Mouse (Mus musculus) telencephalon, adult 2 months (tissue): ENCODE data around the gene Ndufs8.

Experiments
- DNase-seq: peaks from one replicate; pipeline ENCODE4 v3.0.0-alpha.2; 2011; ENCODE audit warnings: low read depth, low spot score

Ndufs8 gene

DNA sequence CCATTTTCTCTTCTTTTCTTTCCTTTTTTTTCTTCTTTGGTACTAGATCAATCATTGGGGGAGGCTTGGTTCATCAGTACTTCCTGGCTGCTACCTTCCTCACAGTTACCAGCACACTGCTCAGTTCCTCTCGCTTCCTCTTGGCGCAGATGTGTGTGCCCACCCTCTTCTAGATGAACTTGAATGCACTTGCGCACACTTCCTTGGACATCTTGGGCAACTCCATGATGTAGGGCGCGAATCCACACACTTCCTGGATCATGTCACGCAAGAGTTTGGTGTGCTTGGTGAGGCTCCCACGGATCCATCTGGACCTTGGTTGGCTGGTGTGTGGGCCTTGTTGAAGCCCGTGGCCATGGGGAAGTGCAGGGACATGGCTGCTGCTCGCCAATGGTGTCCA is 19.1 kb upstream of the Ndufs8 start:
- no peak for DNase-seq

DNA sequence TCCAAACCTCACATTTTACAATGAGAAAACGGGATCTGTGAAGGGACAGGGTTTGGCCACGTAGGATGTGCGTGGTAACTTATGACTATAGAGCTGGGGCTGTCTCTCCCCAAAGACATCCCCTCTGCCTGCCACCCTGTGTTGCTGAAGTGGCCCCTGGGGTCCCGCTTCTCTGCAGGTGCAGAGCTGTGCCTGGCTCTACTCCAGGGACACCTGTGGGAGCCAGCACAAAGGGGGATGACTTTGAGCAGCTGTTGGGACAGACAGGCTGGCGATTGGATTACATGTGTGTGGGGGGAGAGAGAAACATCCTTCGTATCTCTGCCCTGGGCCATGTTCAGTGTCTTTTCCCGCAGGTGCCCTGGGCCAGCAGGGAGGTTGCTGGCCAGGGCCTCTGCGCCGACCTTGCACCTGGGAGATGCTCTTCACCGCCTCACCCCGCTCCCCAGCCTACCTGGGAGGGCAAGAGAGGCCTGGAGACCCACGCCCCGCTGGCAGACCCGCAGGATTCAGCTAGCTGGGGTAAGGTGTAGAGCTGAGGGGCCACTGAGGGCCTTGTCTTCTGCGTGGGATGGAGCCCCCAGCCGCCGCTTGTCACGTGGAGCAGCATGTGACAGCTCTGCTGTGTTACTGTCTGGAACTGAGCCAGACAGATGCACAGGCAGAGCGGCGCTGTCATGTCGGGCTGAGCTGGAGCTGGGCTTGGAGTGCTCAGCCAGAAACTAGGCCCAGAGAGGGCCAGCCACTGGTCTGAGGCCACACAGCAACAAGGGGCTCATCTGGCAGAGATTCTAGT is 17.9 kb upstream of the Ndufs8 start:
- DNase-seq, result no peak

DNA sequence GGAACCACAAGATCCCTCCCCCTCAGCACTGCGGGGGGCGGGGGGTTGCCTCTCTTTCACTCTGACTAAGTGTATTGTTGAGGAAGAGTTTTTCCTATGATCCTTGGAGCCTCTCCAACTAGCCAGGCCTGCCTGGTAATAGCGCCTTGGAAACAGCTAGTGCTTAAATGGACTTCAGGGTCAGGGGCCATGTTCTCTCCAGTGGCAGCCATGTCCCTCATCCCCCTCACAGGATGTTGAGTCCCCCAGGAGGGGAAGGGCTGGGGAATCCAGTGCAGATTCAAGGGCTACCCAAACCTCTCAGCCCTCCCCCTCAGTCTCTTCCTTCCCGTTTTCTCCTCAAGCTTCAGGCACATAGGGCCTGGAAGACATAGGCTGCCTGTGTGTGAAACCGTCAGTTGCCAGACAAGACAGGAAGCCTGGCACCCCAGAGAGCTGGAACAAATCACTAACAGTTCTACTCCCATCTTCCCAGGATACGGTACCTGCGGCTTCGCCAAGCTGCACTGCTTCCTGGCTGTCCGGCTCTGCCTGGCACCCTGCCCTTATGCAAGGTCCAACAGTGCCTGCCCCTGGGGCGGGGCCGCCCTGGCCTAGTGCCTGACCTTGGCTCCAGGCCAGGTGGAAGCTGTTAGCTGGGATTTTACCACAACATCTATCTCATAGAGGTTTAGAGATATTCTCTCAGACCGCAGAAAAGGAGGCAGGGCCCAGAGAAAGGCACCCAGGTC is 16.8 kb upstream of the Ndufs8 start, which contains the start of gene Aldh3b1:
TSS of gene Aldh3b1 (minus strand) at position 598 of the 731 bp plus-strand sequence.
- DNase-seq, result no peak

DNA sequence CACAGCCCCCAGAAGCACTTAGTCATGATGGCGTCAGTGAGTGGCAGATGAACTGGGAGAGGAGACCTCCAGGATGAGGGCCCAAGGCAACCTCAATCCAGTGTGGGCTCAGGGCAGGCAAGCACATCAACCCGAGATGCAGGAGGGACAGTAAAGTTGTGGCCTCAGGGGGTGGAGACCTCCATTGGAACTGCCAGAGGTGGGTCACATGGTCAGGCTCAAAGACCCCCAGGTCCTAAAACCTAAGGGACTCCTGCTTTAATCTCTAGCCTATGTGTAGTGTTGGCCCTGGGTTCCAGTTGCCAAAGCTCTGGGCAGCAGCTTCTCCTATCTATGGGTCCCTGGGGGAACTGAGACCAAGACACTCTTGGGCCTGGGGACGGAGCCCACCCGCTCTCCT is 16.2 kb upstream of the Ndufs8 start:
- no peak for DNase-seq

DNA sequence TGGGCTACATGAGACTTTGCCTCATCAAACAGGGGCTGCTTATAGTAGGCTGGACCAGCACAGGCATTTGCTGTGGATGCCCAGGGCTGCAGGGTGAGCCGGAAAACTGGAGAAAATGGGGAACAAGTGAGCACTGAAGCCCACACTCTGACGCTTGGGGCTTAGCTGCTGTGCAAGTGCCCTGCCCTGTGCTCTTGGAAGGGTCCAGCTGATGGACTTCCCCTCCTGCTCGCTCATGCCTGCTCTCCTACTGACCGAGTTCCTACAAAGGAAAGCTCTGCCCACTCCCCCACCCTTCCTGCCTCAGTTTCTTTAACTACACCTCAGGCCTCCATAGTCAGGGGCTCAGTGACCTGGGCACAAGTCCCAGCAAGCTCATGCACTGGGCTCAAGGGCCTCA is 15.4 kb upstream of the Ndufs8 start:
- DNase-seq, result no peak

DNA sequence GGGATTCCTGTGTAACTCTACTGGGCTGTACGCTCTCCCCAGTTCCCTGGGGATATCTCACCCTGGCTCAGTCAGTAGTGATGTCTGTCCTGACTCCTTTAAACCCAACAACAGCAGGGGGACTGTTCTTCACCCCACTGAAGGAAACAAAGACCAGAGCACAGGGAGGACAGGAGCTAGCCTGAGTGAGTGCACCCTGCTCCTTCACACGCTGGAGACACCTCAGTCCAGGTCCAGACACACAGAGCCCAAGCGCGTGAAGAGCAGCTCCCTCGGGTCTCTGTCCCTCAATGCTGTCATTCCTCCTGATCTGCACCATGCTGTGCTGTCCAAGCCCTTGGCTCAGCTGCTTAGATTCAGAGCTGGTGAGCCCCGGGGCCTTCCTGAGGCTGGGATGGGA is 14.1 kb upstream of the Ndufs8 start:
- DNase-seq, result no peak

DNA sequence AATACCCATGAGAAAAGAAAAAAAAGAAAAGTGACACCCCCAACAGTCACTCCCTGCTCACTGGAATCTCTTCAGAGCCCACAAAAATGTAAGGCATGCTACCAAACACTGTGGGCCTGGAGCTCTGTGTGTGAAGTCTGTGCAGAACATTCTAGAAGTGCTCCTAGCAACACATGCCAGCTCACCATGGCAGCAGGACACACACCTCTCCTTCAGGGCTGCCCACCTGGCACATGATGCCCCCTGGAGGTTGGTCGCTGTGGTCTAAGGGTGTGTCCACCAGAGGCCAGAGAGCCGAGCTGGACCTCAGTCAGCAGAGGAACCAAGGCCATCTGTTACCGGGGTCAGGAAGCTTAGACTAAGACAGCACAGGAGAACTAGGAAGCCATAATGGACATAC is 13.7 kb upstream of the Ndufs8 start:
- DNase-seq, result no peak

DNA sequence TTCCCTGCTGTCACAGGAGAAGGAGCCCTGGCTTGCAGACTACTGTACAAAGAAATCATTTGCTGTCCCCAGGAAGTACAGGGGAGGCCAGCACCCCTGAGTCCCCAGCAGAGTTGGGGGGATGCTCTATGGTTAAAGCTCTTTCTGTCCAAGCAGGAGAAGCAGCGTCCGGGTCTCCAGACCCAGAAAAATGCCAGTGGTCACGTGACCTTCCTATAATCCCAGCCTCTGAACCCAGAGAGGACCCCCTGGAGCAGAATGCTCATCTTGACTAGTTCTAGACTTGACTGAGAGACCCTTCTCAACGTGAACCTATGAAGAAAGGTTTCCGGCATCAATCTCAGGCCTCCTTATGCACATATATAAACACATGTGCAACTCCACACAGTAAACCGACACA is 13.3 kb upstream of the Ndufs8 start:
- DNase-seq, result no peak

DNA sequence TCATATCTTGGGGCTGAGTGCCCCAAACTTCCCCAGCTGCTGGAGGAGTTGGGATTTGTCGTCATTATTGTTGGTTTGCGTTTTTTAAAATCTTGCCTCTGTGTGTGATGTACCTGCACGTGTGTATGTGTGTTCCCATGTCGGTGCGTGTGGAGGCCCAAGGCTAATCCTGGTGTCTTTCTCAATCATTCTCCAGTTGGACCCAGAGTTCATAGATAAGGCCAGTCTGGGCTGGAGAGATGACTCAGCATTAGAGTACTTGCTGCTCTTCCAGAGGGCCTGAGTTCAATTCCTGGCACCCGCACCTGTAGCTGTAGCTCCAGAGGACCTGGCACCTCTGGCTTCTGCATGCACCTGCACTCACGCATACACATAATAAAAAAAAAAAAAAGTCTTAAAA is 12.3 kb upstream of the Ndufs8 start:
- DNase-seq, result no peak

DNA sequence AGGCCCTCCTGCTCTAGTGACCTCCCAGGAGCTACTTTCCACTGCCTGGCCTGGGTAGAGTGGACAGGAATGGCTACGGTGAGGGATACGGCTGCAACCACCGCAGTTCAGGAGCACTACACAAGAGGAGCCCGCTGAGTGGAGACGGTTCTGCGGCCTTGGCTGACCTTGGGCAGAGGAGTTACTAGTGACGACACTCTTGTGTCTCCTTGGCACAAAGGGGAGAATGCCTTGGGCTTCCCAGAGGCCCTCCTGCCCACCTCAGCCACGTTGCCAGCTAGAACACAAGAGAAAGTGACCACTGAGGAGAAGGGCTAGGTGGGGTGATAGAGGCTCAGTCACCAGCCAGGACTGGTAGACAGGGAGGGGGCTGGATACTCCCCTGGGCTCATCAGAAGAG is 11.6 kb upstream of the Ndufs8 start:
- no peak for DNase-seq

DNA sequence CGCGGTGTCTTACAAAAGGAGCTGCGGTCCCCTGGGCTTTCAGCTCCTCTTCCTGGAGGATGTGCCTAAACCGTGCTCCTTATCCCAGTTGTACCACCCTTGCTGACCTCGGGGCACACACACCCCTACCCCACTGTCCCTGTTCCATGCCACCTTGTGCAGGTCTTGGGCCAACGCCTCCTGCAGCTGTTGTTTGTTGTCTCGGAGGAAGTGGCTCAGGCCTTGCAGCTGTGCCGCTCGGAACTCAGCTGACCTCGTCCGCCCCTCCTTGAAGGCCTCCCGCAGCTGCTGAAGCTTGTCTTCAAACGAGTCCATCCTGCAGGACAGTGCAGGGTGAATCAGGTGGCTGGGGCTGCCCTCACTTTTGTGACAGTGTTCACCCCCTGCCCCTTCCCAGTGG is 11.0 kb upstream of the Ndufs8 start:
- no peak for DNase-seq

DNA sequence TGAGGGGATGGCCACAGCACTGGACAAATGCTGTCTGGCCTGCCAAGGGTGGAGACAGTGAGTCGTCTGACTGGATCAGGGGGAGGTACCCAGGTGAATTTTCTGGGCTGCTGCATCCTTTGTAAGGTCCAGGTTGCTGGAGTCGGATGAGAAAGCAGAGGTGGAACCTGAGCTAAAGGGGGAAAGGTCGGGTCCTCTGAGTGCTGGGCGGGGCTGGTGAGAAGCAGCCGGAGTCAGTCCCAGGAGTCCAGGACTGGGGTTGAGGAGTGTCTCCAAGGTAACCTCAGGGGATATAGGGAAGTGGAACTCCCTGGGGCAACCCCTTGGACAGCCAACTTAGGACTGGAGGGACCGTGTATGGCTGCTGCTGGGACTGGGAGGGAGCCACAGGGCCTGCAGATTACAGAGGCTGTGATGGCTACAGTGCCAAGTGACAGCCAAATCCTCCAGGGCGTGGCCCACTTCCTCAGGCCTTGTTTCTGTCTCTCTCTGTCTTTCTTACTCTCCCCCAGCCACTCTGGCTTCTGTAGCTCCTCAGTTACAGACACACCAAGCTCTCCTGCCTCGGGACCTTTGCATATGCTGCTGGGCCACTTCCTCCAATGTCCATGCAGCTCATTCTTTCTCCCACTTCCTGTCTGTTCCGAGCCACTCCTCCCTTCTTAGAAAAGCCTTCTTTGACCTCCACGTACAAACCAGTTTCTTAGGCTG is 10.2 kb upstream of the Ndufs8 start:
- no peak for DNase-seq

DNA sequence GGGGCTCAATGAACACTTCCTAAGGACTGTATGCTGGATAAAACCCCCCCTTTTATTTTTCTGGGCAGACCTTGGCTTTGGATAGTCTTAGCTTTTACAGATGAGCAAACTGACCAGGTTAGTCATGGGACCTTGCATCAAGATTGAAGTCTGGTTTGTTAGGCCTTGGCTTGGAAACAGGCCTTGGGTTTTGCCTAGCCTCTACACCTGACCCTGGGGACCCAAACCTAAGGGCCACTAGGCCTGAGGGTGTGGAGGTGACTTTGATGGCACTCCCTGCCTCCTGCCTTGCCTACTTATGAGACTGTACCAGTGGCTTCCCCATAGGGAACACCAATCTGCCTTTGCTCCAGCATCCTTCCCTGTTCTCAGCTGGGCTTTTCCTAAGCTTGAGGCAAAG is 7.4 kb upstream of the Ndufs8 start:
- DNase-seq, result no peak

DNA sequence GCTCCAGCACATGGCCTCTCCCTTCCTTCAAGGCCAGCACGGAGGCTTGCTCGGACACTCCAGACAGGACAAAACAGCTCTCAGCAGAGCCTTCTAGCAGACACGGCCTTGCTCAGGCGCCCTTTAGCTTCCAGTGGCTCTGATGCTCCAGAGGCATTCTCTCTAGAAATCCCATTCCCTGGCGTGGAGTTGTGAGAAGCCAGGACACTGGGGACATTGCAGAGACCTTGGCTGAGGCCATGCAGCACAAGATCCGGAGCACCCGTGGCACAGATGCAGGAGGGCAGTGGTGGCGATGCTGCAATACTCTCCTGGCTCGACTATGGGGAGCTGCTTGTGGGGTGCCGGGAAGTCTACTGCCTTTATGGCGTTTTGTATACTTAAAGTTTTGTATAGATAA is 4.2 kb upstream of the Ndufs8 start:
- no peak for DNase-seq

DNA sequence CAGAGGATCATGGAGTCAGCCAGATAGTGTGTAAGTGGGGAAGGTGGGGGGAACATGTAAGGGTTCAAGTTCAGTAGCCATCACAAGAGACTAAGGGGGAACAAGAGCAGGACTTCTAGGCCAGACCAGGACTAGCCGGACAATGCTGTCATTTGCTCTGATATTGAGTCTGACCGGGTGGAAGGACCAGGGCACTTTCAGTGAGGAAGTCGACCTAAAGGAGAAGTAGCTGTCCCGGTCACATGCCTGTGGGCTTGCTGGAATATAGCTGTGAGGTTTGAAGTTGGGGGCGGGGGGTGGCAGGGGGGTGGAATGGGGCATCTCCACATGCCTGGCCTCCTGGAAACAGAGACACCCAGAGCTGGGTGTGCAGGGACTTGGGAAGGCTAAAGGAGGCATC is 2.0 kb upstream of the Ndufs8 start:
- no peak for DNase-seq

DNA sequence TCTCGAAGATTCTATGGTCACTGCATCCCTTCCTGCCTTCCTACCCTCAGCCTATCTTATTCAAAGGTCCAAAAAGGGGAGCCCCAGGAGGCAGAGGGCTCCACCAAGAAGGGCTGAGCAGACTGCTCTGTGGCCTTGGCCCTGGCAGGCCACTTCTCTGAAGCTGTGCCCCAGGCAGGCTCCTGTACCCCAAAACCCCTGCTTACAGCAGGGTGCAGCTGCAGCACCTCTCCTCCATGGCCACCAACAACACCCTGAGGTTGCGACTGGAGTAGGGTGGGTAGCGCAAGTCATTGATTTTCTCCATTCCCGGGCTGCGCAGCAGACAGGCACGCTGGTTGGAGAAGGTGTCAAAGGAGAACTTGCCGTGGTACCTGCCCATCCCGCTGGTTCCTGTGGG is 1.1 kb upstream of the Ndufs8 start:
- no peak for DNase-seq

DNA sequence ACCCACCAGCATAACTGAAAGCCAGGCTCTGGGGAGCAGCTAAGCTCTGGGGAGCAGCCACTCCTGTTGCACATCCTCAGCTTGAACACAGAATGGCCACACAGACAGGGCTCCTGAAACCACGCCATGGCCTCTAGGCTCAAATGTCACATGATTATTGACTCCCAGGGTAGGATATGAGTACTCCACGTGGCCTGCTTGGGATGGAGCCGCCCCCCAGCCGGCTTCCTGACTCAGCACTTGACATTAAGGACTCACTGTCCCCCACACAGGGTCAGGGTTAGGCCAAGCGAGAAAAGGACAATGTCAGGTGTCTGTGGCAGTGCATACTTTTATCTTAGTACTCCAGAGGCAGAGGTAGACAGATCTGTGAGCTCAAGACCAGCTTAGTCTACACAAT is 2.4 kb downstream of the Ndufs8 start:
- no peak for DNase-seq

DNA sequence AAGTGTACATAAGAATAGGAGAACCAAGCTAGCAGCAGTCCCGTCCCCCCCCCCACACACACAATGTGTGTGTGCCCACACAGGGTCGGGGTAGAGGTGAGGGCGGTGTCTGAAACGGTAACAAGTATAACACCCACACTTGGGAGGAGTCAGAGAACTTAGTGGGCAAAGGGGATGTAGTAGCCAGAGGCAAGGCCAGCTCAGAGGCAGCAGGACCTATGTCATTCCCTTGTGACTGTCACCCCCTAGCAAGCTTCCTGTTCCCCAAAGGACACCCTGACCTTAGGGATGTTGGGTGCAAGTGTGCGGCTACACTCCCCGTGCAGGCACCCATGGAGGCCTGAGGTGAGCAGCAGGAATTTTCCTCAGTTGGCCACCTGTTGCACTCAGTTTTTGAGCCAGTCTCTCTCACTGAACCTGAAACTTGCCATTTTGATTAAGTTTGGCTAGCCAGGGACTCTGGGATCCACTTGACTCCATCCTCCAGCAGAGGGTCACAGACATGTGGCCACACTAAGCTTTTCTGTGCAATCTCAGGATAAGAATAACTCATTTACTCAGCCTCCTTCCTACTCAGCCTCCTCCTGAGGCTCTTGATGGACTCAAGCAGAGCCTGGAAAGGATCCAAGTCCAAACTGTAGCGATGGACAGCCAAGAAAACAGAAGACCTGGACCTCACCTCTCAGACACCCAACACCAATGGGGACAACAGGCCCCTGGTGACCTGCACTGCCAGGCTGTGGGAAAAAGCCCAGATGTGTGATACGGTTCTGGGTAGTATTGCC is 4.5 kb downstream of the Ndufs8 start:
- no peak for DNase-seq

DNA sequence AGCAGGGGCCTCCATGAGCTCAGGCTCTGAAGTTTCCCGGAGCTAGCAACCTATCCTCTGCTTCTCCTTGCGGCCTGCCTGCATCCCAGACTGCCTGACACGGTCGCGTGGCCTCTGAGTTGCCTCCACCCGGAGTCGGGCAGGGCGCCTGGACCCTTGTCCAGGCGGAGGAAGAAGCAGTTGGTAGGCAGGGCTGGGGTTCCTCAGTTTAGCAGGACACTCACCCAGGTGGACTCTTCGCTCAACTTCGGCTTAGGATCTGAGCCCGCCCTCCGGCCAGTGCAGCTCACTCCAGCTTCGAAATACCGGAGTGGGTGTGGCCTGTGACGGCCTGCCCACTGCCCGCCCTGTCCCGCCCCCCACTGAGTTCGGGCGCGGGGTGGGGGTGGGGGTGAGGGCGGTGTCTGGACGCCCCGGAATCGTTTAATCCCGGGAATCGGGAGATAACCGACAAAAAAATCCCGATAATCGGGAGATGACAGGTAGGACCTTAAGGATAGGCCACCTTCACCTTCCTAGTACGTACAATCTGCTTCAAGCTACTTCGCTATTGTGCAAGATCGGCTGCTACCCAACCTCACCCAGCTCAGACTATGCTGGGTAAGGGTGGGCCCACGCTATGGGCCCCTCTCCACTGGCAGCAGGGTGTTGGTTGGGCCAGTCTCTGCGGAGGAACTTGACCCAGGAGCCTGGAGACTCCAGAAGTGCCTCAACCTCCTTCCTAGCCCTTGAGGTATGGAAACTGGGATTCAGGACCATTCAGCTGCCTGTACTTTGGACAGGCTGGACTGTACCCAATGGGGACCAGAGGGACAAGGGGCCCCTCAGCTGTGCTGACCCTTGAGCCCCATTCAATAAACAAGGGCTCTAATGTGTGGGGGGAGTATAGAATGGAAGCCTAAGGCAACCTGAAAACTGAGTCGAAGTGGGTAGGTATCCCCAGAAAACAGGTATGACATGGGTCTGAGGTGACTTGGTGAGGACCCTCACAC is 5.5 kb downstream of the Ndufs8 start, which contains the start of gene Tcirg1:
TSS of gene Tcirg1 (minus strand) at position 339 of the 992 bp plus-strand sequence.
- DNase-seq, result no peak

DNA sequence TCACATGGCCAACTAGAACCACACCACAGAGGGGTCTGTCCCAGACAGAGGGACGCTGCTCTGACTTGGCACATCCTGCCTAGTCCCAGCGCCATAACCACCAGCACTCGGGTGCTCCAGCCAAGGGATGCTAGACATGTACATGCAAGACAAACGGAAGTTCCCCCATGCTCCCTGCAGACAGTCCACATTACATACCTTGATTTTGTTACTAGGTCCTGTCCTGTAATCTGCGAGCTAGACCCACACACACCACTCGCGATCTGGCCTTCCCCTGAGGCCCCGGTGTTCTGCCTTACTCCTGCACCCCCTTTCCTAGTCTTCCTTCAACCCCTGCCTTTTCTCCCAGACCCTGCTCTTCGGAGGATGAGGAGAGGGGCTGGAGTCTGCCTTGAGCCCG is 6.2 kb downstream of the Ndufs8 start:
- no peak for DNase-seq
